Mouse (Mus musculus) CH12.LX (cell line): ENCODE measurements around the gene Fstl4. TPM values are rescaled to one million over a fixed set of nuclear protein-coding genes. Genes with fewer than 3 reads are reported as not detected.

Experiments
- DNase-seq: peaks from one replicate; pipeline ENCODE4 v3.0.0-alpha.2; 2013; ENCODE audit errors: extremely low read depth
- H3K27ac ChIP-seq: 2 replicates; pipeline ENCODE4 v1.5.1; 2012; ENCODE audit warnings: low read depth, mild to moderate bottlenecking, control low read depth, moderate library complexity; ENCODE audit not compliant: insufficient read depth
- H3K27me3 ChIP-seq: replicated peaks from 2 replicates; pipeline ENCODE3; 2012; ENCODE audit warnings: inconsistent platforms
- H3K36me3 ChIP-seq, 2 experiments: replicated peaks in 1 of 2; 2 replicates each; pipeline versions ENCODE3 to v1.6.1; 2012; ENCODE audit warnings: inconsistent platforms in 1 of 2, low read length in 1 of 2, mild to moderate bottlenecking in 1 of 2, mixed read lengths in 1 of 2, moderate library complexity in 1 of 2; ENCODE audit not compliant: control insufficient read depth in 1 of 2, insufficient read depth in 1 of 2
- H3K4me1 ChIP-seq, 2 experiments: 2 replicates each; pipeline ENCODE4 v1.6.1; 2012; ENCODE audit warnings: inconsistent platforms in 1 of 2, moderate library complexity in 1 of 2; ENCODE audit not compliant: insufficient read depth in 2 of 2, control insufficient read depth in 1 of 2
- H3K4me2 ChIP-seq: 2 replicates; pipeline ENCODE4 v1.6.1; 2012; ENCODE audit warnings: low read depth, mild to moderate bottlenecking, control low read depth; ENCODE audit not compliant: poor library complexity, insufficient read depth, severe bottlenecking
- H3K4me3 ChIP-seq, 3 experiments: fragments of 150-350 bp in 1 of 3; sonication (generic) in 1 of 3; replicated peaks in 1 of 3; 2 replicates each; pipeline versions ENCODE3 to v1.5.1; 2011 to 2012; ENCODE audit warnings: low read depth in 2 of 3, low read length in 2 of 3, mild to moderate bottlenecking in 2 of 3, moderate library complexity in 2 of 3, control low read depth in 1 of 3, improper control_type of control experiment in 1 of 3, inconsistent platforms in 1 of 3, mixed read lengths in 1 of 3; ENCODE audit not compliant: poor library complexity in 1 of 3
- H3K79me2 ChIP-seq: replicated peaks from 2 replicates; pipeline ENCODE4 v1.6.1; 2012; ENCODE audit warnings: mild to moderate bottlenecking, moderate library complexity; ENCODE audit not compliant: control insufficient read depth, poor library complexity, insufficient read depth, severe bottlenecking; ENCODE audit errors: extremely low read depth
- H3K9ac ChIP-seq: 2 replicates; pipeline ENCODE4 v1.6.1; 2012; ENCODE audit warnings: low read depth, mild to moderate bottlenecking, control low read depth, moderate library complexity; ENCODE audit not compliant: insufficient read depth
- H3K9me3 ChIP-seq: replicated peaks from 2 replicates; pipeline ENCODE3; 2012; ENCODE audit warnings: low read length, inconsistent platforms, mixed read lengths
- BHLHE40 ChIP-seq: IDR thresholded peaks from 2 replicates; pipeline ENCODE4 v1.6.1; 2011; ENCODE audit warnings: mild to moderate bottlenecking, low read depth, low read length, improper control_type of control experiment
- CTCF ChIP-seq, 2 experiments: IDR thresholded peaks in 1 of 2; conservative IDR thresholded peaks in 1 of 2; 2 replicates each; pipeline ENCODE4 v1.5.1; 2011 to 2012; ENCODE audit warnings: low read depth in 2 of 2, low read length in 2 of 2, improper control_type of control experiment in 1 of 2, inconsistent platforms in 1 of 2, mild to moderate bottlenecking in 1 of 2, moderate library complexity in 1 of 2
- GABPA ChIP-seq: IDR thresholded peaks from 2 replicates; pipeline ENCODE4 v1.6.1; 2012; ENCODE audit warnings: low read depth, low read length, improper control_type of control experiment, inconsistent platforms; ENCODE audit not compliant: insufficient replicate concordance
- HCFC1 ChIP-seq: IDR thresholded peaks from 2 replicates; pipeline ENCODE4 v1.6.1; 2012; ENCODE audit warnings: low read depth, mild to moderate bottlenecking, inconsistent platforms, low read length, improper control_type of control experiment
- IRF4 ChIP-seq: IDR thresholded peaks from 2 replicates; pipeline ENCODE4 v1.6.1; 2014; ENCODE audit warnings: low read depth, mild to moderate bottlenecking, inconsistent platforms, low read length, improper control_type of control experiment
- JUN ChIP-seq: IDR thresholded peaks from 2 replicates; pipeline ENCODE4 v1.6.1; 2011; ENCODE audit warnings: low read depth, mild to moderate bottlenecking, low read length, improper control_type of control experiment, moderate library complexity; ENCODE audit not compliant: insufficient read depth
- KAT2A ChIP-seq: IDR thresholded peaks from 2 replicates; pipeline ENCODE4 v1.6.1; 2012; ENCODE audit warnings: low read length, improper control_type of control experiment, inconsistent platforms; ENCODE audit not compliant: insufficient replicate concordance
- MAFK ChIP-seq: IDR thresholded peaks from 2 replicates; pipeline ENCODE4 v1.6.1; 2011; ENCODE audit warnings: low read length, improper control_type of control experiment; ENCODE audit not compliant: insufficient replicate concordance
- MAZ ChIP-seq: IDR thresholded peaks from 2 replicates; pipeline ENCODE4 v1.6.1; 2012; ENCODE audit warnings: low read depth, mild to moderate bottlenecking, inconsistent platforms, low read length, improper control_type of control experiment, moderate library complexity
- POLR2A ChIP-seq: IDR thresholded peaks from 2 replicates; pipeline ENCODE4 v1.6.1; 2011; ENCODE audit warnings: low read depth, mild to moderate bottlenecking, improper control_type of control experiment, low read length
- RAD21 ChIP-seq: IDR thresholded peaks from 2 replicates; pipeline ENCODE4 v1.6.1; 2011; ENCODE audit warnings: low read depth, mild to moderate bottlenecking, low read length, improper control_type of control experiment, moderate library complexity
- RCOR1 ChIP-seq: conservative IDR thresholded peaks from 2 replicates; pipeline ENCODE4 v1.6.1; 2012; ENCODE audit warnings: low read depth, mild to moderate bottlenecking, inconsistent platforms, low read length, improper control_type of control experiment
- SMC3 ChIP-seq: IDR thresholded peaks from 2 replicates; pipeline ENCODE4 v1.6.1; 2011; ENCODE audit warnings: low read depth, low read length, improper control_type of control experiment
- TCF12 ChIP-seq: IDR thresholded peaks from 2 replicates; pipeline ENCODE4 v1.6.1; 2014; ENCODE audit warnings: low read depth, mild to moderate bottlenecking, inconsistent platforms, low read length, improper control_type of control experiment
- USF1 ChIP-seq: IDR thresholded peaks from 2 replicates; pipeline ENCODE4 v1.6.1; 2014; ENCODE audit warnings: low read depth, mild to moderate bottlenecking, inconsistent platforms, low read length, improper control_type of control experiment
- ZKSCAN1 ChIP-seq: IDR thresholded peaks from 2 replicates; pipeline ENCODE4 v1.6.1; 2012; ENCODE audit warnings: low read depth, inconsistent platforms, low read length, improper control_type of control experiment, borderline replicate concordance
- dilution Hi-C: fragments of 300-500 bp; cut with MboI; formaldehyde crosslinking; loops from 2 replicates; pipeline ENCODE4 v1.14.3; 2020; ENCODE audit warnings: low sequenced_read_pairs; ENCODE audit not compliant: extremely low pct_unique_long_range_greater_than_20kb, extremely low pct_ligation_motif_present
- in situ Hi-C: fragments of 300-500 bp; cut with MboI; formaldehyde crosslinking; loops from 3 replicates; pipeline ENCODE4 v1.14.3; 2019; ENCODE audit warnings: low sequenced_read_pairs, low pct_ligation_motif_present, low pct_unique_long_range_greater_than_20kb, mixed read lengths
- polyA plus RNA-seq: library from polyadenylated mRNA; unstranded; fragments of >175 nt; gene quantifications from 2 replicates; pipeline ENCODE4 v1.2.1, GENCODE M21; 2012; ENCODE audit warnings: low read depth; ENCODE audit not compliant: insufficient read length
- total RNA-seq, 2 experiments: library from RNA; depleted of rRNA; stranded (reverse); fragments of 300-350 nt in 1 of 2; fragments of >200 nt in 1 of 2; gene quantifications; 2 replicates each; pipeline ENCODE4 v1.2.3; 2012 to 2014

Fstl4 gene
- total and polyA plus RNA-seq, 3 experiments: not detected

DNA sequence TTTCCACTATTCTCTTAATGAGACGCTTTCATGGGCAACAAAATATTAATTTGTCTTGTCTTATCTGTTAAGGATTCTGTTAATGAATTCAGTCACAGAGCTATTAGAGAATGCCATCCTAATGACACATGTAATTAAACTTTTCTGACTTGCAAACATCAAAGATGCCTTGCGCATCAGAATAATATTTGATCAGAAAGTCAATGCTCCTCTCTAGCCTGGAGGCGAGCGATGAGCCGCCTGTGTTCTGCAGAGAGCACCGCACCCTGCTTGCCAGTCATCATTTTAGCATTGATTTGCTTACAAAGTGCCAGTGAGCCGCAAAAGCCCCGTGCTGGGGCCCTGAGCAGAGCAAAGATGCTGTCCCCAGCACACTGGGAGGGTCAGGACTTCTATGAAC is 372.9 kb downstream of the Fstl4 start:
- Histone ChIP-seq H3K27me3 (peaks cover 81% of the 10 kb centered on the region), H3K36me3 (no peaks in the 10 kb centered on the region), H3K4me1 (peaks cover 7 to 26% of the 10 kb centered on the region in 2 experiments; a peak in 3 of 4 replicates), H3K4me3 (no peak overlapping the region), H3K79me2 (no peaks in the 10 kb centered on the region), H3K9me3 (no peaks in the 10 kb centered on the region), H3K27ac (no peak overlapping the region), H3K4me2 (no peak overlapping the region), H3K9ac (no peak overlapping the region)
- TF ChIP-seq HCFC1 (no peak), BHLHE40 (0 out of 2 replicates have a peak, but pooled peaks have one; percentile 22)
- dilution Hi-C loops: no loop called here
- DNase-seq: no peak
- in situ Hi-C loops: no loop called here

- Histone ChIP-seq H3K4me2 (peak overlapping the region; percentile 1; the same call in 1 of the 2 replicates), H3K27ac (no peak overlapping the region), H3K9me3 (no peaks in the 10 kb centered on the region), H3K9ac (no peak overlapping the region), H3K79me2 (no peaks in the 10 kb centered on the region), H3K36me3 (no peaks in the 10 kb centered on the region), H3K27me3 (peaks cover 83% of the 10 kb centered on the region), H3K4me3 (no peak overlapping the region), H3K4me1 (peaks cover 7 to 26% of the 10 kb centered on the region in 2 experiments; a peak in 3 of 4 replicates)
- dilution Hi-C loops: no loop called here
- in situ Hi-C loops: no loop called here
- DNase-seq: no peak
- TF ChIP-seq KAT2A: no peak
- TF ChIP-seq USF1: no peak
- no peak for TF ChIP-seq TCF12
- TF ChIP-seq POLR2A: no peak
- TF ChIP-seq GABPA: no peak
- no peak for TF ChIP-seq RAD21
- no peak for TF ChIP-seq MAZ
- no peak for TF ChIP-seq IRF4
- TF ChIP-seq SMC3: no peak
- no peak for TF ChIP-seq JUN
- no peak for TF ChIP-seq RCOR1
Observed at GRCm38 (mm10) chr11:53138212-53138611, 373.8 kb downstream of the Fstl4 start.

GRCm38 (mm10) chr11:53139666-53140065 is 375.2 kb downstream of the Fstl4 start:
- H3K36me3 ChIP-seq: no peaks in the 10 kb centered on the region
- in situ Hi-C loops: no loop called here
- no peak for DNase-seq
- H3K4me1 ChIP-seq: peaks cover 7 to 26% of the 10 kb centered on the region in 2 experiments; a peak in 3 of 4 replicates
- H3K9ac ChIP-seq: no peak overlapping the region
- no peak overlapping the region for H3K4me2 ChIP-seq
- no peaks in the 10 kb centered on the region for H3K79me2 ChIP-seq
- TF ChIP-seq RAD21 (peak; percentile 9), CTCF (conservative IDR thresholded peaks at IDR 0.05 in 1 of 2, IDR thresholded peaks at IDR 0.05 in 1 of 2; ENCODE audit: low read depth in 2 of 2, low read length in 2 of 2) (peak in 1 of 2 experiments; percentile 30; a peak in 2 of 4 replicates), GABPA (no peak), ZKSCAN1 (no peak), MAFK (no peak)
- H3K27ac ChIP-seq: no peak overlapping the region
- H3K27me3 ChIP-seq: peaks cover 86% of the 10 kb centered on the region
- no peaks in the 10 kb centered on the region for H3K9me3 ChIP-seq
- no peak overlapping the region for H3K4me3 ChIP-seq
- dilution Hi-C loops: no loop called here
